Mouse (Mus musculus) cortical plate, adult 2 months (tissue): ENCODE data around the gene Zzef1. TPM values are rescaled to one million over a fixed set of nuclear protein-coding genes. Genes with fewer than 3 reads are reported as not detected.

Experiments used
- H3K27ac ChIP-seq: fragments of 200-500 bp; 2 replicates; pipeline ENCODE4 v1.5.1; 2012; ENCODE audit warnings: low read length, control low read depth, inconsistent platforms; ENCODE audit not compliant: insufficient read depth
- H3K4me1 ChIP-seq: fragments of 200-500 bp; 2 replicates; pipeline ENCODE4 v1.6.1; 2011; ENCODE audit warnings: low read length; ENCODE audit not compliant: control insufficient read depth, insufficient read depth
- H3K4me3 ChIP-seq: fragments of 200-500 bp; 2 replicates; pipeline ENCODE4 v1.5.1; 2011; ENCODE audit warnings: mild to moderate bottlenecking, low read length, control low read depth; ENCODE audit not compliant: insufficient read depth
- CTCF ChIP-seq: fragments of 200-500 bp; IDR thresholded peaks from 2 replicates; pipeline ENCODE4 v1.5.1; 2011; ENCODE audit warnings: mild to moderate bottlenecking, control low read depth, low read length; ENCODE audit not compliant: insufficient read depth; ENCODE audit errors: extremely low read depth
- POLR2A ChIP-seq: fragments of 200-500 bp; IDR thresholded peaks from 2 replicates; pipeline ENCODE4 v1.6.1; 2011; ENCODE audit warnings: mild to moderate bottlenecking, low read length, control low read depth; ENCODE audit not compliant: insufficient read depth; ENCODE audit errors: extremely low read depth
- polyA plus RNA-seq: library from polyadenylated mRNA; depleted of rRNA; stranded (reverse); fragments of >200 nt; gene quantifications from 2 replicates; pipeline ENCODE4 v1.2.3, GENCODE M21; 2012; rRNA removed

Zzef1 gene
- polyA plus RNA-seq, 1 experiment, result 28.1 TPM

DNA sequence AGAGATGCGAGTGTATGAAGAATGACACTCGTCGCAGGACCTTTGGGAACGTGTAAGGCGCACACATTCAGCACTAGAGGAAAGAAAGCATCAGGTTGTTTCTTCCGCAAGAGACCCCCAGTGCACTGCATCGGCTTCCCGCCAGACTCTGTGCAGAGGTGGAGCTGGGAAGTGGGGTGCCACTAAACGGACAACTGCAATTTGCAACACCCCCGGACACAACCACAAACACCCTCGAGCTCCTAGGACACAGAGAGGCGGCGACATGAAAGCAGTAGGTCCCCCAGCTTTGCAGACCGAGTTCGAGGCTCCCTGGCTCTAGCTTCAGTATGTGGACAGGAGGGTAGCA is 164.7 kb downstream of the Zzef1 start:
- TF ChIP-seq CTCF, result no peak
- no peak for TF ChIP-seq POLR2A
- Histone ChIP-seq H3K4me3 (no peak overlapping the region), H3K4me1 (no peaks in the 10 kb centered on the region), H3K27ac (no peak overlapping the region)

DNA sequence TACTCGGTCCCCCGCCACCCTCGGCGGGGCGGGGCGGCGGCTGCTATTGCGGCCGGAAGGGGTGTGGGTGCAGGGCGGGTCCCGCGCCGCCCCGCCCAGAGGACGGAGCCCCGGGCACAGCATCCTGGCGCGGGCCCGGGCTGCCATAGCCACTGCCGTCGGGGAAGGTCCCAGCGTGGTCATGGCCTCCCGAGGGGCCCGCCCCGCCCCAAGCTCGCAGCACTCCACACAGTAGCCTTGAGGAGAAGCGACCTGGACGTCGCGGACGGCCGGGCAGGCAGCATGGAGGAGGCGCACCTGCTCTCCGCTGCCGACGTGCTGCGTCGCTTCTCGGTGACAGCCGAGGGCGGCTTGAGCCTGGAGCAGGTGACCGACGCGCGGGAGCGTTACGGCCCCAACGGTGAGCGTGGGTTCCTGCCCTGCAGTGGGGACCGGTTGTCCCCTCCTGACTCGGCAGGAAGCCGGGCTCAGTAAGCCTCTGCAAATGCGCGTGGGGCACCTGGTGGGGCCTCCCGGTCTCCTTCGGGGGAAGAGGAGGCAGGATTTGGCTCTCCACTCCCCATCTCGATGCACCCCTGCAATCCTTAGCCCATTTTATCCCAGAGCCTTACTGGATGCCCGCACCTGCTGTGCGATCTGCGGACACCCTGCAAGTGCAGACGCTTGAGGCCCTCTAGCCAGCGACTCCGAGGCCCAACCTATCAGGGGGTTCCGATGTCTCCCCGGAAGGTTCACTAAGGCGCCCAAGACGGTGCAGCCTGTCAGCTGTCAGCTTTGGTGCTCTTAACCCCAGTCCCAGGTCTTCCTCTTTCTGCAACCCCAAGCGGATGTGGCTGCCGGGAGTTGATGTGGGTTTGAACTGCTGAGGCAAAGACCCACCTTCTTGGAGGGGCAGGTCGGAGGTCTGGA is 165.3 kb downstream of the Zzef1 start, which contains the start of gene Atp2a3:
TSS of gene Atp2a3 (plus strand) at position 98 of the 909 bp plus-strand sequence.
- Histone ChIP-seq H3K4me3 (no peak within 1 kb of the TSS; the same call in 1 of the 2 replicates), H3K27ac (no peak within 1 kb of the TSS)
- no peak for TF ChIP-seq POLR2A

DNA sequence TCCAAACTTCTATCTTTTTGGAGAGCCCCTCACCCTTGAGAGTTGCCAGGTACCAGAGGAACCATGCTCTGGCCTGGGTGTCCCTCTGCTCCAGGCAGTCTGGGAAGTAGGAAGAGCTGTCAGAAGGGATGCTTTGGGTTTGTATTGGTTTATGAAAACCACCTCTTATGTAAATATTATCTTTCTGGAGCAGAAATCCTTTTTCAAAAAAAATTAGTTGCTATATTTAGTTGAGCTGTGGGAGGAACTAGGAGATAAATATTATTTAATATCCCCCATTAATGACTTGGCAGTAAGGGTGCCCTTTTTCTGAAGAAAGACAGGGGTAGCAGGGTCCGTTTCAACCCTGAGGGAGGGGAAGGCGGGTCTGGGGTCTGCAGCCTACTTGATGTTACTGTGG is 166.4 kb downstream of the Zzef1 start:
- TF ChIP-seq CTCF, result no peak
- no peak for TF ChIP-seq POLR2A
- H3K4me1 ChIP-seq, result no peaks in the 10 kb centered on the region
- H3K27ac ChIP-seq, result no peak overlapping the region
- H3K4me3 ChIP-seq, result no peak overlapping the region

More for the DNA sequence above, 165.3 kb downstream of the Zzef1 start, which contains the start of gene Atp2a3:
- H3K4me1 ChIP-seq, result no peaks in the 10 kb centered on the region

DNA sequence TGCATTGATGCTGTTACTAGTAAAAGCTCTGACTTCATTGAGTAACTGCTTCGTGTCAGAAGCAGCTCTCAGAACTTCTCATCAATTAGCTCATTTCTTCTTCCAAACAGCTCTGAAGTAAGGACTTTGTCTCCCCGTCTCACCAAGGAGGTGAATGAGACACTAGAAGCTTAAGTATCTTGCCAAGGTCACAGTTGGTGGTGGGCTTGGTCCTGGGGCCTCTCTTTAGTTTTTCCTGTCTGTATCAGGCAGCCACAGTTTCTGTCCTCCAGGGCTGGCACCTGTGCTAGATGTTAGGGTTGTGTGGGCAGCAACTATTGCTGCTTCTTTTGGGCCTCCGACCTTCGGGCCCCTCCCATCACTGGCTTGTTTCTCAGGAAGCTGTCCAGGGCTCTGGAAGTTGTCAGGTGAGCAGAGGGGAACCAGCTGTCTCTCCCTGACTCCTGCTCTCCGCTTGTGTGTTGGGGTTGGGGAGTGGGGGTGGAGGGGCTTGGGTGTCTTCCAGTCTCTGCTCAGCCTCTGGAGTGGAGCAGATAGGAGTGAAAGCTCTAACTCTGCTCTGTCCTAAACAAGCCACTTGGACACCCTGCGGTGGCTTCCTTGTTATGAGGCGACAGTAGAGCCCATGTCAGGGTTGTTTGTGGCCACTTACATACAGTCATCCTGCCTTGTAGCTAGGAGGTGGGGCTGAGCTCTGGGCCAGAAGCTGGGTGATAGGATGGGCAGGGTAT is 167.2 kb downstream of the Zzef1 start:
- TF ChIP-seq CTCF, result no peak
- no peak for TF ChIP-seq POLR2A
- H3K4me1 ChIP-seq, result no peaks in the 10 kb centered on the region

DNA sequence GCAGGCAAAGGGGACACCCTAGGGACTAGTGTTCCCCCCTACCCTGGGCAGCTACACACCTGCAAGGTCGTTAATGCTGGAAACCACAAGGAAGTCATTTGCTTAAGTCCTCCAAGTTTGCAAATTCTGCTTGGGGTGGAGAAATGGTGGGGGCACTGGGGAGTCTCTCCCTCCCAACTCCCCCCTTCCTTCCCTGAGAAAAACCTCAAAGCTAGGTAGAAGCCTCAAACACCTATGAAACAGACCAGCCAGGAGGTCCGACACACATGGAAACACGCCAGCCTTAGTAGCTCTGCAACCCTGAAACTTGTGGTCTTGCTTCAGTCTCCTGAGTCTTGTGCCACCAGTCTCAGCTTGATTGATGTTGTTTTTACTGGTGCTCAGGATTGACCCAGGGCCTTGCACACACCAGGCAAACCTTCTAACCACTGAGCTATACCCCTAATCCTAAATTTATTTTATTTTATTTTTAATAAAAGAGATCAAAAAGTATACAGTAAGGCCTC is 167.8 kb downstream of the Zzef1 start:
- TF ChIP-seq POLR2A, result no peak
- no peak for TF ChIP-seq CTCF
- no peak overlapping the region for H3K4me3 ChIP-seq
- H3K27ac ChIP-seq, result no peak overlapping the region
- no peaks in the 10 kb centered on the region for H3K4me1 ChIP-seq

More for the DNA sequence above, 167.2 kb downstream of the Zzef1 start:
- H3K27ac ChIP-seq, result no peak overlapping the region
- no peak overlapping the region for H3K4me3 ChIP-seq

DNA sequence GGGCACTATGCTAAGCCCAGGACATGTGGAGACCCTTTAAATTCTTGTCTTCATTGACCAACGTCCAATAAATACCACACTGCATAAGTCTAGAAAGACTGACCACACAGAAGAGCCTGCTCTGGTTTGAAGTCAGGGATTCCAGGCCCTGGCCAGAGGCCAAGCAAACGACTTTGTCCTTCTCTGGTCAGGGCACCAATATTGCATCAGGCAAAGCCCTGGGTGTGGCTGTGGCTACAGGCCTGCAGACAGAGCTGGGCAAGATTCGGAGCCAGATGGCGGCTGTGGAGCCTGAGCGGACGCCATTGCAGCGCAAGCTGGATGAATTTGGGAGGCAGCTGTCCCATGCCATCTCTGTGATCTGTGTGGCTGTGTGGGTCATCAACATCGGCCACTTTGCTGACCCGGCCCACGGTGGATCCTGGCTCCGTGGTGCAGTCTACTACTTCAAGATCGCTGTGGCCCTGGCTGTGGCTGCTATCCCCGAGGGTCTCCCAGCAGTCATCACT is 179.0 kb downstream of the Zzef1 start:
- Histone ChIP-seq H3K4me3 (no peak overlapping the region), H3K4me1 (no peaks in the 10 kb centered on the region), H3K27ac (no peak overlapping the region)
- TF ChIP-seq CTCF (no peak), POLR2A (no peak)

Other genes starting within 250 kb of the Zzef1 start
- 0.33 and 0.36 TPM in 2 replicates for gene Spns3, start 245.7 kb upstream of the Zzef1 start, polyA plus RNA-seq
- gene Ube2g1, start 188.9 kb upstream of the Zzef1 start, polyA plus RNA-seq, result 39.8 and 41.0 TPM in 2 replicates
- 28.1 and 29.1 TPM in 2 replicates for gene Ankfy1, start 106.2 kb upstream of the Zzef1 start, polyA plus RNA-seq
- gene Cyb5d2, start 84 bp upstream of the Zzef1 start, polyA plus RNA-seq, result 14.5 and 15.2 TPM in 2 replicates
- gene Atp2a3, start 164.9 kb downstream of the Zzef1 start, polyA plus RNA-seq, result 4.4 and 4.6 TPM in 2 replicates
- 0.52 and 0.78 TPM in 2 replicates for gene P2rx1, start 202.9 kb downstream of the Zzef1 start, polyA plus RNA-seq
- 90.0 and 103 TPM in 2 replicates for gene Camkk1, start 222.8 kb downstream of the Zzef1 start, polyA plus RNA-seq